Mouse (Mus musculus) CH12.LX (cell line): ENCODE data around the gene Apoc4. TPM values are rescaled to one million over a fixed set of nuclear protein-coding genes. Genes with fewer than 3 reads are reported as not detected.
A peak's percentile ranks its signal among the peaks of the same experiment; 100 is the strongest.

Experiments
- DNase-seq: peaks from one replicate; pipeline ENCODE4 v3.0.0-alpha.2; 2013; ENCODE audit errors: extremely low read depth
- H3K27ac ChIP-seq: 2 replicates; pipeline ENCODE4 v1.5.1; 2012; ENCODE audit warnings: low read depth, mild to moderate bottlenecking, control low read depth, moderate library complexity; ENCODE audit not compliant: insufficient read depth
- H3K27me3 ChIP-seq: replicated peaks from 2 replicates; pipeline ENCODE3; 2012; ENCODE audit warnings: inconsistent platforms
- H3K36me3 ChIP-seq, 2 experiments: replicated peaks in 1 of 2; 2 replicates each; pipeline versions ENCODE3 to v1.6.1; 2012; ENCODE audit warnings: inconsistent platforms in 1 of 2, low read length in 1 of 2, mild to moderate bottlenecking in 1 of 2, mixed read lengths in 1 of 2, moderate library complexity in 1 of 2; ENCODE audit not compliant: control insufficient read depth in 1 of 2, insufficient read depth in 1 of 2
- H3K4me1 ChIP-seq, 2 experiments: 2 replicates each; pipeline ENCODE4 v1.6.1; 2012; ENCODE audit warnings: inconsistent platforms in 1 of 2, moderate library complexity in 1 of 2; ENCODE audit not compliant: insufficient read depth in 2 of 2, control insufficient read depth in 1 of 2
- H3K4me2 ChIP-seq: 2 replicates; pipeline ENCODE4 v1.6.1; 2012; ENCODE audit warnings: low read depth, mild to moderate bottlenecking, control low read depth; ENCODE audit not compliant: poor library complexity, insufficient read depth, severe bottlenecking
- H3K4me3 ChIP-seq, 3 experiments: fragments of 150-350 bp in 1 of 3; sonication (generic) in 1 of 3; replicated peaks in 1 of 3; 2 replicates each; pipeline versions ENCODE3 to v1.5.1; 2011 to 2012; ENCODE audit warnings: low read depth in 2 of 3, low read length in 2 of 3, mild to moderate bottlenecking in 2 of 3, moderate library complexity in 2 of 3, control low read depth in 1 of 3, improper control_type of control experiment in 1 of 3, inconsistent platforms in 1 of 3, mixed read lengths in 1 of 3; ENCODE audit not compliant: poor library complexity in 1 of 3
- H3K79me2 ChIP-seq: replicated peaks from 2 replicates; pipeline ENCODE4 v1.6.1; 2012; ENCODE audit warnings: mild to moderate bottlenecking, moderate library complexity; ENCODE audit not compliant: control insufficient read depth, poor library complexity, insufficient read depth, severe bottlenecking; ENCODE audit errors: extremely low read depth
- H3K9ac ChIP-seq: 2 replicates; pipeline ENCODE4 v1.6.1; 2012; ENCODE audit warnings: low read depth, mild to moderate bottlenecking, control low read depth, moderate library complexity; ENCODE audit not compliant: insufficient read depth
- H3K9me3 ChIP-seq: replicated peaks from 2 replicates; pipeline ENCODE3; 2012; ENCODE audit warnings: low read length, inconsistent platforms, mixed read lengths
- ELF1 ChIP-seq: IDR thresholded peaks from 2 replicates; pipeline ENCODE4 v1.6.1; 2014; ENCODE audit warnings: low read depth, mild to moderate bottlenecking, inconsistent platforms, low read length, improper control_type of control experiment
- ETS1 ChIP-seq: conservative IDR thresholded peaks from 2 replicates; pipeline ENCODE4 v1.6.1; 2012; ENCODE audit warnings: low read depth, mild to moderate bottlenecking, inconsistent platforms, low read length, improper control_type of control experiment, moderate library complexity
- GABPA ChIP-seq: IDR thresholded peaks from 2 replicates; pipeline ENCODE4 v1.6.1; 2012; ENCODE audit warnings: low read depth, low read length, improper control_type of control experiment, inconsistent platforms; ENCODE audit not compliant: insufficient replicate concordance
- IRF4 ChIP-seq: IDR thresholded peaks from 2 replicates; pipeline ENCODE4 v1.6.1; 2014; ENCODE audit warnings: low read depth, mild to moderate bottlenecking, inconsistent platforms, low read length, improper control_type of control experiment
- MAZ ChIP-seq: IDR thresholded peaks from 2 replicates; pipeline ENCODE4 v1.6.1; 2012; ENCODE audit warnings: low read depth, mild to moderate bottlenecking, inconsistent platforms, low read length, improper control_type of control experiment, moderate library complexity
- NRF1 ChIP-seq: IDR thresholded peaks from 2 replicates; pipeline ENCODE4 v1.6.1; 2014; ENCODE audit warnings: low read depth, mild to moderate bottlenecking, inconsistent platforms, low read length, improper control_type of control experiment, moderate library complexity
- PAX5 ChIP-seq: IDR thresholded peaks from 2 replicates; pipeline ENCODE4 v1.6.1; 2012; ENCODE audit warnings: low read length, inconsistent platforms, mixed read lengths
- POLR2A ChIP-seq: IDR thresholded peaks from 2 replicates; pipeline ENCODE4 v1.6.1; 2011; ENCODE audit warnings: low read depth, mild to moderate bottlenecking, improper control_type of control experiment, low read length
- POLR2AphosphoS2 ChIP-seq: IDR thresholded peaks from 2 replicates; pipeline ENCODE4 v1.6.1; 2011; ENCODE audit warnings: low read depth, low read length, improper control_type of control experiment
- TCF12 ChIP-seq: IDR thresholded peaks from 2 replicates; pipeline ENCODE4 v1.6.1; 2014; ENCODE audit warnings: low read depth, mild to moderate bottlenecking, inconsistent platforms, low read length, improper control_type of control experiment
- ZKSCAN1 ChIP-seq: IDR thresholded peaks from 2 replicates; pipeline ENCODE4 v1.6.1; 2012; ENCODE audit warnings: low read depth, inconsistent platforms, low read length, improper control_type of control experiment, borderline replicate concordance
- ZMIZ1 ChIP-seq: IDR thresholded peaks from 2 replicates; pipeline ENCODE4 v1.6.1; 2012; ENCODE audit warnings: low read depth, mild to moderate bottlenecking, inconsistent platforms, low read length, improper control_type of control experiment
- ZNF384 ChIP-seq: IDR thresholded peaks from 2 replicates; pipeline ENCODE4 v1.6.1; 2012; ENCODE audit warnings: low read depth, low read length, improper control_type of control experiment, inconsistent platforms
- dilution Hi-C: fragments of 300-500 bp; cut with MboI; formaldehyde crosslinking; loops from 2 replicates; pipeline ENCODE4 v1.14.3; 2020; ENCODE audit warnings: low sequenced_read_pairs; ENCODE audit not compliant: extremely low pct_unique_long_range_greater_than_20kb, extremely low pct_ligation_motif_present
- in situ Hi-C: fragments of 300-500 bp; cut with MboI; formaldehyde crosslinking; loops from 3 replicates; pipeline ENCODE4 v1.14.3; 2019; ENCODE audit warnings: low sequenced_read_pairs, low pct_ligation_motif_present, low pct_unique_long_range_greater_than_20kb, mixed read lengths
- polyA plus RNA-seq: library from polyadenylated mRNA; unstranded; fragments of >175 nt; gene quantifications from 2 replicates; pipeline ENCODE4 v1.2.1, GENCODE M21; 2012; ENCODE audit warnings: low read depth; ENCODE audit not compliant: insufficient read length
- total RNA-seq, 2 experiments: library from RNA; depleted of rRNA; stranded (reverse); fragments of 300-350 nt in 1 of 2; fragments of >200 nt in 1 of 2; gene quantifications; 2 replicates each; pipeline ENCODE4 v1.2.3; 2012 to 2014

The Apoc4 gene
- total and polyA plus RNA-seq, 3 experiments: not detected

GRCm38 (mm10) chr7:19697949-19698906 lies 16.9 kb upstream of the Apoc4 start:
- no peaks in the 10 kb centered on the region for H3K27me3 ChIP-seq
- no peak overlapping the region for H3K4me3 ChIP-seq
- H3K9me3 ChIP-seq: peaks cover 5% of the 10 kb centered on the region
- H3K4me1 ChIP-seq: peaks cover 6 to 35% of the 10 kb centered on the region in 2 experiments; a peak in 3 of 4 replicates
- dilution Hi-C loops (no loop called here), in situ Hi-C loops (no loop called here)
- H3K27ac ChIP-seq: no peak overlapping the region
- DNase-seq: no peak
- H3K9ac ChIP-seq: no peak overlapping the region
- no peaks in the 10 kb centered on the region for H3K79me2 ChIP-seq
- peaks cover 41 to 63% of the 10 kb centered on the region in 2 experiments for H3K36me3 ChIP-seq
- no peak overlapping the region for H3K4me2 ChIP-seq
- peak; percentile 1; the same call in 1 of the 2 replicates for TF ChIP-seq POLR2A
- TF ChIP-seq TCF12: no peak

GRCm38 (mm10) chr7:19696336-19696873 lies 15.1 kb upstream of the Apoc4 start:
- peaks cover 5% of the 10 kb centered on the region for H3K9me3 ChIP-seq
- H3K4me3 ChIP-seq: no peak overlapping the region
- TF ChIP-seq ZNF384 (no peak), ETS1 (no peak), ZMIZ1 (no peak), IRF4 (no peak), PAX5 (no peak), ZKSCAN1 (no peak), POLR2AphosphoS2 (no peak), ELF1 (no peak), NRF1 (no peak), MAZ (no peak), GABPA (no peak)
- H3K9ac ChIP-seq: no peak overlapping the region
- H3K36me3 ChIP-seq: peaks cover 25 to 46% of the 10 kb centered on the region in 2 experiments
- no peaks in the 10 kb centered on the region for H3K79me2 ChIP-seq
- dilution Hi-C loops (no loop called here), in situ Hi-C loops (no loop called here)
- H3K4me2 ChIP-seq: no peak overlapping the region
- no peak overlapping the region for H3K27ac ChIP-seq
- DNase-seq: no peak
- no peaks in the 10 kb centered on the region for H3K27me3 ChIP-seq
- H3K4me1 ChIP-seq: peaks cover 6 to 26% of the 10 kb centered on the region in 2 experiments; a peak in 3 of 4 replicates
